Mouse (Mus musculus) spleen, adult 2 months (tissue): ENCODE measurements around the gene Syce1l.

ENCODE experiments used
- CTCF ChIP-seq: fragments of 200-500 bp; IDR thresholded peaks from 2 replicates; pipeline ENCODE4 v1.5.1; 2011; ENCODE audit warnings: mild to moderate bottlenecking, inconsistent platforms; ENCODE audit not compliant: insufficient read depth, insufficient read length, insufficient replicate concordance; ENCODE audit errors: extremely low read depth
- POLR2A ChIP-seq: fragments of 200-500 bp; IDR thresholded peaks from 2 replicates; pipeline ENCODE4 v1.6.1; 2011; ENCODE audit warnings: low read depth, low read length, inconsistent platforms

DNA sequence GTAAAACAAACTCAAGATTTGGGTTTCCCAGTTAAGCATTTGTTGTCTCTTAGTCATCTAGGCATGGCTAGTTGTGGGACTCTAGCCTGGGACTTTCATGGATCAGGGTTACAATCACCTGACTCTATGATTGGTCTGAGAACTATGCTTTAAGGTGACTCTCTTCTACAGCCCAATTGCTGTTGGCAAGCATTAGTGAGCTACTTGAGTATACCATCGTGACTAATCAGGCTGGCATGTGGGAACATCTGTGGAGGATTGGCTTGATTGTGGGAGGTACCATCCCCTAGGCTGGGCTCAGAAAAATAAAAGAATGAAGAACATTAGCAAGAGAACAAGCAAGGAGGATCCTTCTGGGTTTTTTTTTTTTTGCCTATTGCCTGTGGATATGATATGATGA is 33.8 kb downstream of the Syce1l start:
- TF ChIP-seq CTCF (no peak), POLR2A (no peak)
